In the genomic region with DNA sequence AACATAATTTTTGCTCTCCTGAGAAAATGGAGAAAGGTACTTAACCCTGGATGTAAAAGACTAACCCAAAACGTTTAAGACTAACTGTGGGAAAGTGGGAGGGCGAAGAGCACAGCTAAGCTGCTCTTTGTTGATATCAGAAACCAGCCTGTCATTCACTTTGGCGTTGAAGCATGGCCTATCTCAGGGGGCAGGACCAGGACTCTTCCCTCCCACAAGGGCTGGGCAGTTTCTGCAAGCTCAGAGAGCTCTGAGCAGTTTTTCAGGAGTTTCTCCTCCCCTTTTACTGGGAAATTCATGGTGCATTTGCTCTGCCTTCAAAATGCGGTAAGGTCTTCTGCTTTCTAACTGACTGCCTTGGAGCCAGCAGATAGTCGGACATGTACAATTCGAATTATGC, we compare ENCODE assay signal across 8 mouse cellular contexts.
DNase-seq lines count a peak whose midpoint lies in the region; ATAC-seq and TF ChIP-seq lines count a peak whose summit lies in the region.

No protein-coding gene starts in this region.

- ATAC-seq in kidney, postnatal 0 days (replicated peaks; ENCODE audit: low FRiP score, low read depth), result peak; percentile 59; the same call in 1 of the 2 replicates
- ATAC-seq in midbrain, embryonic 16.5 days, result 0 out of 2 replicates have a peak, but pooled peaks have one; percentile 36

- peaks cover 26% of the 10 kb centered on the region for H3K4me1 ChIP-seq in forebrain, embryonic 10.5 days
- no peaks in the 10 kb centered on the region for H3K4me1 ChIP-seq in kidney, postnatal 0 days (replicated peaks; ENCODE audit: insufficient read depth, low read length)
- H3K4me1 ChIP-seq in midbrain, embryonic 16.5 days (ENCODE audit: control insufficient read depth, insufficient read depth, low read length), result peaks cover 8% of the 10 kb centered on the region

- peak; percentile 8 for DNase-seq in right cerebral cortex, adult 18-20 months
- no peak for DNase-seq in right cerebral cortex, postnatal 10 days (ENCODE audit: low spot score in 2 of 2)
- DNase-seq in forebrain, embryonic 10.5 days (ENCODE audit: extremely low spot score, low spot score), result peak; percentile 61
- DNase-seq in kidney, postnatal 0 days (ENCODE audit: low spot score), result peak; percentile 57
- DNase-seq in gastrocnemius, postnatal 36 days, result no peak
- no peak for DNase-seq in ovary, postnatal 10 days (ENCODE audit: low spot score)
- DNase-seq in urinary bladder, adult 2 months (ENCODE audit: low spot score), result no peak

- no peak overlapping the region for H3K9ac ChIP-seq in kidney, postnatal 0 days (ENCODE audit: low read depth, low read length)
- H3K9ac ChIP-seq in midbrain, embryonic 16.5 days (ENCODE audit: low read depth, low read length), result no peak overlapping the region

- H3K27ac ChIP-seq in forebrain, embryonic 10.5 days, result peak overlapping the region; percentile 86
- no peak overlapping the region for H3K27ac ChIP-seq in kidney, postnatal 0 days
- no peak overlapping the region for H3K27ac ChIP-seq in midbrain, embryonic 16.5 days (ENCODE audit: low read length)

- intact Hi-C loops in gastrocnemius, postnatal 36 days (cut with DNase I), result no loop called here

- no peaks in the 10 kb centered on the region for H3K27me3 ChIP-seq in forebrain, embryonic 10.5 days (ENCODE audit: poor library complexity, severe bottlenecking)
- no peaks in the 10 kb centered on the region for H3K27me3 ChIP-seq in kidney, postnatal 0 days (ENCODE audit: insufficient read depth, low read length)
- H3K27me3 ChIP-seq in midbrain, embryonic 16.5 days (ENCODE audit: control insufficient read depth, insufficient read depth, low read depth, low read length), result no peaks in the 10 kb centered on the region

- peak overlapping the region; percentile 56 for H3K4me3 ChIP-seq in forebrain, embryonic 10.5 days
- H3K4me3 ChIP-seq in kidney, postnatal 0 days (replicated peaks; ENCODE audit: low read depth, low read length), result no peak overlapping the region
- H3K4me3 ChIP-seq in midbrain, embryonic 16.5 days (ENCODE audit: low read depth, low read length), result peak overlapping the region; percentile 3; the same call in 1 of the 2 replicates

- no peak overlapping the region for H3K4me2 ChIP-seq in kidney, postnatal 0 days (ENCODE audit: low read length)
- H3K4me2 ChIP-seq in midbrain, embryonic 16.5 days (ENCODE audit: low read length), result peak overlapping the region; percentile 58

- no peaks in the 10 kb centered on the region for H3K9me3 ChIP-seq in forebrain, embryonic 10.5 days
- H3K9me3 ChIP-seq in kidney, postnatal 0 days (replicated peaks; ENCODE audit: low read length), result no peaks in the 10 kb centered on the region
- H3K9me3 ChIP-seq in midbrain, embryonic 16.5 days (replicated peaks; ENCODE audit: control insufficient read depth, low read length, poor library complexity, severe bottlenecking), result no peaks in the 10 kb centered on the region

- 4% methylated on average over 6 of the region's 6 CpGs for WGBS in forebrain, embryonic 10.5 days
- WGBS in kidney, postnatal 0 days, result 14% methylated on average over 6 of the region's 6 CpGs
- 5% methylated on average over 6 of the region's 6 CpGs for WGBS in midbrain, embryonic 16.5 days

- H3K36me3 ChIP-seq in forebrain, embryonic 10.5 days (replicated peaks), result no peaks in the 10 kb centered on the region
- H3K36me3 ChIP-seq in kidney, postnatal 0 days (ENCODE audit: insufficient read depth, low read length), result no peaks in the 10 kb centered on the region
- H3K36me3 ChIP-seq in midbrain, embryonic 16.5 days (ENCODE audit: control insufficient read depth, insufficient read depth, low read length), result no peaks in the 10 kb centered on the region

- no peak for TF ChIP-seq CTCF in kidney, postnatal 0 days (IDR thresholded peaks at IDR 0.05; ENCODE audit: low read depth)

Comparison
In these comparisons a context has a peak if more than half of its experiments do, and no peak if none do; other contexts are left out.
1. DNase-seq: peak in right cerebral cortex, adult 18-20 months (single experiment), forebrain, embryonic 10.5 days (single experiment) and kidney, postnatal 0 days (single experiment); none in right cerebral cortex, postnatal 10 days (0 of 2), gastrocnemius, postnatal 36 days (0 of 2), ovary, postnatal 10 days (single experiment) and urinary bladder, adult 2 months (single experiment).